Mouse (Mus musculus) megakaryocyte, embryonic 14.5 days (primary cell): ENCODE data around the gene Copb1.

Experiments
- FLI1 ChIP-seq: IDR thresholded peaks from 2 replicates; pipeline ENCODE4 v1.6.1; 2012; ENCODE audit warnings: low read length, inconsistent platforms, mixed read lengths
- GATA1 ChIP-seq: IDR thresholded peaks from 3 replicates; pipeline ENCODE4 v1.6.1; 2012; ENCODE audit warnings: mixed read lengths, low read length, inconsistent platforms, borderline replicate concordance

GRCm38 (mm10) chr7:114183416-114183815, 71.1 kb downstream of the Copb1 start:
- no peak for TF ChIP-seq GATA1
- no peak for TF ChIP-seq FLI1
